In the genomic region with DNA sequence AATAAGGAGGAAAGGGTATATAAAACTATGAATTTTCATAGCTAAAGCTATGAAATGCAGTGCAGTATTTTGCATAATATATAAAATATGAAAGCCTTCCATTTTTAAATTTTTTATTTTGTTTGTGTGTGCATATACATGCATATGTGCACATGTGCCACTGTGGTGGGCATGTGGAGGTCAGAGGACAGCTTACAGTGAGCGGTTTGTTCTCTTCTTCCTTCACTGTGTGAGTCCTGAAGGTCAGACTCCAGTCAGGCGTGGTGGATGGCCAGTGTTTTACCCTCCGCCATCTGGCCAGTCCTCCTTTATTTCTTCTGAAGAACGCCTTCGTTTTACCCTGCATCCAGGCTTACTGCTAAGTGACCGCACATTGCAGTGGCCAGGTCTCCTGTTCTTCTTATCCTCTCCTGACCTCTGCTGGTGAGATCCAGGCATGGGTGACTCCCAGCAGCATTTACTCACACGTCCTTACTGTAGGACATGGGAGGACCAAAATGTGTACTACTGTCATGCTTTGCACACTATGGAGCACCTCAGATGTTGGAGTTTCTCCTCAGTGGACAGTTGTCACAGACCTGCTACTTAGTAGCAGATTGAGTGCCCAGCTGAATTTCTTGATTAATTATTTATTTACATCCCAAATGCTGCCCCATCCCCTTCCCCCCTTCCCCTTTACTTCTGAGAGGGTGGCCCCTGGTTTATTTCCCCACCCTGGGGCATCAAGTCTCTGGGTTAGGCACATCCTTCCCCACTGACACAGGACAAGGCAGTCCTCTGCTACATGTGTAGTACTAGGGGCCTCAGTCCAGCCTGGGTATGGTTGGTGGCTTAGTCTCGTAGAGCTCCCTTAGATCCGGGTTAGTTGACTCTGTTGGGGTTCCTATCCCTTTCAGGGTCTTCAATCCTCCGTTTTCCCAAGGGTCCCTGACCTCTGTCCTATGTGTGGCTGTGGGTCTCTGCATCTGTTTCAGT, we compare ENCODE assay signal across 8 mouse cellular contexts.
DNase-seq lines count a peak whose midpoint lies in the region; ATAC-seq and TF ChIP-seq lines count a peak whose summit lies in the region.

No protein-coding gene starts in this region.

- H3K27me3 ChIP-seq in embryonic facial prominence, embryonic 12.5 days: no peaks in the 10 kb centered on the region
- H3K27me3 ChIP-seq in limb, embryonic 13.5 days: no peaks in the 10 kb centered on the region
- H3K27me3 ChIP-seq in midbrain, postnatal 0 days (ENCODE audit: insufficient read depth, low read length): no peaks in the 10 kb centered on the region

- peaks cover 11% of the 10 kb centered on the region; the same call in 1 of the 2 replicates for H3K4me1 ChIP-seq in embryonic facial prominence, embryonic 12.5 days
- H3K4me1 ChIP-seq in limb, embryonic 13.5 days: peaks cover 15% of the 10 kb centered on the region; the same call in 1 of the 2 replicates
- H3K4me1 ChIP-seq in midbrain, postnatal 0 days (ENCODE audit: insufficient read depth, low read length): no peaks in the 10 kb centered on the region

- WGBS in embryonic facial prominence, embryonic 12.5 days: 32% methylated on average over 10 of the region's 10 CpGs
- WGBS in limb, embryonic 13.5 days: 38% methylated on average over 10 of the region's 10 CpGs
- 29% methylated on average over 10 of the region's 10 CpGs for WGBS in midbrain, postnatal 0 days

- H3K36me3 ChIP-seq in embryonic facial prominence, embryonic 12.5 days: peaks cover 3% of the 10 kb centered on the region; the same call in 1 of the 2 replicates
- peaks cover 5% of the 10 kb centered on the region for H3K36me3 ChIP-seq in limb, embryonic 13.5 days
- H3K36me3 ChIP-seq in midbrain, postnatal 0 days (ENCODE audit: insufficient read depth, low read length): no peaks in the 10 kb centered on the region

- peak; percentile 66; the same call in 1 of the 2 replicates for ATAC-seq in embryonic facial prominence, embryonic 12.5 days (ENCODE audit: insufficient number of reproducible peaks, insufficient read depth, low FRiP score, low TSS enrichment)
- peak; percentile 77 for ATAC-seq in limb, embryonic 13.5 days (ENCODE audit: low FRiP score, low read depth)
- peak; percentile 87 for ATAC-seq in midbrain, postnatal 0 days (ENCODE audit: low FRiP score)

- no peak overlapping the region for H3K9ac ChIP-seq in embryonic facial prominence, embryonic 12.5 days
- H3K9ac ChIP-seq in limb, embryonic 13.5 days: no peak overlapping the region
- no peak overlapping the region for H3K9ac ChIP-seq in midbrain, postnatal 0 days (replicated peaks; ENCODE audit: low read length, poor library complexity, severe bottlenecking)

- peak; percentile 50 for DNase-seq in 3134 (ENCODE audit: extremely low read depth, insufficient read length, low spot score)
- DNase-seq in adrenal gland, postnatal 14 days: peak; percentile 88
- DNase-seq in heart, adult 8-10 months (ENCODE audit: low spot score): peak; percentile 87
- peak; percentile 91 for DNase-seq in kidney, adult 9 months
- peak; percentile 94 for DNase-seq in midbrain, postnatal 0 days (ENCODE audit: low spot score)
- peak; percentile 30 to 63 for DNase-seq in spleen, postnatal 14 days (ENCODE audit: low spot score in 2 of 2)

- no peaks in the 10 kb centered on the region for H3K9me3 ChIP-seq in embryonic facial prominence, embryonic 12.5 days
- no peaks in the 10 kb centered on the region for H3K9me3 ChIP-seq in limb, embryonic 13.5 days
- no peaks in the 10 kb centered on the region for H3K9me3 ChIP-seq in midbrain, postnatal 0 days (ENCODE audit: low read length)

- TF ChIP-seq CTCF in midbrain, postnatal 0 days (IDR thresholded peaks at IDR 0.05): peak; percentile 97

- no peak overlapping the region for H3K4me3 ChIP-seq in embryonic facial prominence, embryonic 12.5 days
- H3K4me3 ChIP-seq in limb, embryonic 13.5 days: no peak overlapping the region
- no peak overlapping the region for H3K4me3 ChIP-seq in midbrain, postnatal 0 days (ENCODE audit: low read depth, low read length)

- no peak overlapping the region for H3K4me2 ChIP-seq in embryonic facial prominence, embryonic 12.5 days (replicated peaks)
- H3K4me2 ChIP-seq in limb, embryonic 13.5 days (replicated peaks): no peak overlapping the region
- H3K4me2 ChIP-seq in midbrain, postnatal 0 days (ENCODE audit: low read depth, low read length, poor library complexity, severe bottlenecking): no peak overlapping the region

- H3K27ac ChIP-seq in embryonic facial prominence, embryonic 12.5 days: no peak overlapping the region
- H3K27ac ChIP-seq in limb, embryonic 13.5 days: no peak overlapping the region
- no peak overlapping the region for H3K27ac ChIP-seq in midbrain, postnatal 0 days (ENCODE audit: low read depth, low read length)
